Mouse (Mus musculus): Measurements from ENCODE around the gene Zfp872. TPM values are rescaled to one million over a fixed set of nuclear protein-coding genes. Genes with fewer than 3 reads are reported as not detected.
"Not testable (repeated sequence)": the region's sequence is repeated elsewhere in the genome, so short reads cannot be mapped to it uniquely, and the experiment has no call there.

The Zfp872 gene
- 0.52 and 0.58 TPM in 2 replicates for polyA plus RNA-seq (2012; ENCODE audit: insufficient read depth, insufficient read length, missing spikeins)

- peak within 1 kb of the TSS; percentile 55 for H3K4me3 ChIP-seq (ENCODE audit: insufficient read depth, low read depth, low read length)
- H3K4me1 ChIP-seq (ENCODE audit: control insufficient read depth, insufficient read depth, insufficient read length, low read length), result no peaks in the 10 kb centered on the region
- H3K27ac ChIP-seq (replicated peaks; ENCODE audit: low read depth, low read length), result peak within 1 kb of the TSS; percentile 61
Measured at GRCm38 (mm10) chr9:22188025-22188611, at the start of gene Zfp872. Gene Zfp872, plus strand, starts transcription at chr9:22188090.

- H3K27ac ChIP-seq (replicated peaks; ENCODE audit: low read depth, low read length), result no peak overlapping the region
- no peak overlapping the region for H3K4me3 ChIP-seq (ENCODE audit: insufficient read depth, low read depth, low read length)
- H3K4me1 ChIP-seq (ENCODE audit: control insufficient read depth, insufficient read depth, insufficient read length, low read length), result peaks cover 13% of the 10 kb centered on the region
Measured at GRCm38 (mm10) chr9:22138480-22138879, 49.4 kb upstream of the Zfp872 start.

GRCm38 (mm10) chr9:22139746-22140145 is 48.1 kb upstream of the Zfp872 start:
- H3K27ac ChIP-seq (replicated peaks; ENCODE audit: low read depth, low read length), result no peak overlapping the region
- peaks cover 11% of the 10 kb centered on the region for H3K4me1 ChIP-seq (ENCODE audit: control insufficient read depth, insufficient read depth, insufficient read length, low read length)
- no peak overlapping the region for H3K4me3 ChIP-seq (ENCODE audit: insufficient read depth, low read depth, low read length)

- H3K4me1 ChIP-seq (ENCODE audit: control insufficient read depth, insufficient read depth, insufficient read length, low read length), result no peaks in the 10 kb centered on the region
- H3K4me3 ChIP-seq (ENCODE audit: insufficient read depth, low read depth, low read length), result no peak overlapping the region
- no peak overlapping the region for H3K27ac ChIP-seq (replicated peaks; ENCODE audit: low read depth, low read length)
Measured at GRCm38 (mm10) chr9:22143108-22144037, 44.5 kb upstream of the Zfp872 start.

- H3K4me1 ChIP-seq (ENCODE audit: control insufficient read depth, insufficient read depth, insufficient read length, low read length), result no peaks in the 10 kb centered on the region
- H3K27ac ChIP-seq (replicated peaks; ENCODE audit: low read depth, low read length), result no peak overlapping the region
- H3K4me3 ChIP-seq (ENCODE audit: insufficient read depth, low read depth, low read length), result no peak overlapping the region
Measured at GRCm38 (mm10) chr9:22144304-22144965, 43.5 kb upstream of the Zfp872 start.

GRCm38 (mm10) chr9:22149426-22150248 is 38.3 kb upstream of the Zfp872 start:
- Histone ChIP-seq H3K4me1 (ENCODE audit: control insufficient read depth, insufficient read depth, insufficient read length, low read length) (no peaks in the 10 kb centered on the region), H3K4me3 (ENCODE audit: insufficient read depth, low read depth, low read length) (no peak overlapping the region), H3K27ac (replicated peaks; ENCODE audit: low read depth, low read length) (no peak overlapping the region)

GRCm38 (mm10) chr9:22150249-22150693 is 37.6 kb upstream of the Zfp872 start:
- not testable (repeated sequence) for H3K4me1 ChIP-seq (ENCODE audit: control insufficient read depth, insufficient read depth, insufficient read length, low read length); H3K4me3 ChIP-seq (ENCODE audit: insufficient read depth, low read depth, low read length); H3K27ac ChIP-seq (replicated peaks; ENCODE audit: low read depth, low read length)

- no peak overlapping the region for H3K27ac ChIP-seq (replicated peaks; ENCODE audit: low read depth, low read length)
- no peak overlapping the region for H3K4me3 ChIP-seq (ENCODE audit: insufficient read depth, low read depth, low read length)
- no peaks in the 10 kb centered on the region for H3K4me1 ChIP-seq (ENCODE audit: control insufficient read depth, insufficient read depth, insufficient read length, low read length)
Measured at GRCm38 (mm10) chr9:22150946-22151345, 36.9 kb upstream of the Zfp872 start.

- no peak overlapping the region for H3K27ac ChIP-seq (replicated peaks; ENCODE audit: low read depth, low read length)
- H3K4me3 ChIP-seq (ENCODE audit: insufficient read depth, low read depth, low read length), result no peak overlapping the region
- H3K4me1 ChIP-seq (ENCODE audit: control insufficient read depth, insufficient read depth, insufficient read length, low read length), result peaks cover 4% of the 10 kb centered on the region
Measured at GRCm38 (mm10) chr9:22153810-22154209, 34.1 kb upstream of the Zfp872 start.

- Histone ChIP-seq H3K4me3 (ENCODE audit: insufficient read depth, low read depth, low read length) (peak overlapping the region; percentile 43), H3K27ac (replicated peaks; ENCODE audit: low read depth, low read length) (no peak overlapping the region), H3K4me1 (ENCODE audit: control insufficient read depth, insufficient read depth, insufficient read length, low read length) (peaks cover 4% of the 10 kb centered on the region)
Measured at GRCm38 (mm10) chr9:22155614-22156013, 32.3 kb upstream of the Zfp872 start.

GRCm38 (mm10) chr9:22156497-22157245 is 31.2 kb upstream of the Zfp872 start, which contains the start of gene Pigyl:
Gene Pigyl, plus strand, starts transcription at chr9:22156846.
- peak within 1 kb of the TSS; percentile 84 for H3K27ac ChIP-seq (replicated peaks; ENCODE audit: low read depth, low read length)

GRCm38 (mm10) chr9:22157516-22158265 is 30.2 kb upstream of the Zfp872 start:
- peak overlapping the region; percentile 96 for H3K4me3 ChIP-seq (ENCODE audit: insufficient read depth, low read depth, low read length)
- peaks cover 4% of the 10 kb centered on the region for H3K4me1 ChIP-seq (ENCODE audit: control insufficient read depth, insufficient read depth, insufficient read length, low read length)
- no peak overlapping the region for H3K27ac ChIP-seq (replicated peaks; ENCODE audit: low read depth, low read length)

More at GRCm38 (mm10) chr9:22156497-22157245, 31.2 kb upstream of the Zfp872 start, which contains the start of gene Pigyl:
- Histone ChIP-seq H3K4me3 (ENCODE audit: insufficient read depth, low read depth, low read length) (peak within 1 kb of the TSS; percentile 96), H3K4me1 (ENCODE audit: control insufficient read depth, insufficient read depth, insufficient read length, low read length) (peaks cover 4% of the 10 kb centered on the region)

- Histone ChIP-seq H3K4me1 (ENCODE audit: control insufficient read depth, insufficient read depth, insufficient read length, low read length) (peaks cover 4% of the 10 kb centered on the region), H3K4me3 (ENCODE audit: insufficient read depth, low read depth, low read length) (no peak overlapping the region), H3K27ac (replicated peaks; ENCODE audit: low read depth, low read length) (no peak overlapping the region)
Measured at GRCm38 (mm10) chr9:22161299-22161698, 26.6 kb upstream of the Zfp872 start.

Measured in brown adipose tissue, adult 24 weeks (tissue).